Mouse (Mus musculus) erythroblast, embryonic 14.5 days (primary cell): ENCODE data around the gene 1110017D15Rik.

Source experiments
- GATA1 ChIP-seq: IDR thresholded peaks from 2 replicates; pipeline ENCODE4 v1.6.1; 2012; ENCODE audit warnings: low read length, inconsistent platforms, mixed read lengths
- TAL1 ChIP-seq: IDR thresholded peaks from 3 replicates; pipeline ENCODE4 v1.6.1; 2012; ENCODE audit warnings: low read length, inconsistent platforms, mixed read lengths

DNA sequence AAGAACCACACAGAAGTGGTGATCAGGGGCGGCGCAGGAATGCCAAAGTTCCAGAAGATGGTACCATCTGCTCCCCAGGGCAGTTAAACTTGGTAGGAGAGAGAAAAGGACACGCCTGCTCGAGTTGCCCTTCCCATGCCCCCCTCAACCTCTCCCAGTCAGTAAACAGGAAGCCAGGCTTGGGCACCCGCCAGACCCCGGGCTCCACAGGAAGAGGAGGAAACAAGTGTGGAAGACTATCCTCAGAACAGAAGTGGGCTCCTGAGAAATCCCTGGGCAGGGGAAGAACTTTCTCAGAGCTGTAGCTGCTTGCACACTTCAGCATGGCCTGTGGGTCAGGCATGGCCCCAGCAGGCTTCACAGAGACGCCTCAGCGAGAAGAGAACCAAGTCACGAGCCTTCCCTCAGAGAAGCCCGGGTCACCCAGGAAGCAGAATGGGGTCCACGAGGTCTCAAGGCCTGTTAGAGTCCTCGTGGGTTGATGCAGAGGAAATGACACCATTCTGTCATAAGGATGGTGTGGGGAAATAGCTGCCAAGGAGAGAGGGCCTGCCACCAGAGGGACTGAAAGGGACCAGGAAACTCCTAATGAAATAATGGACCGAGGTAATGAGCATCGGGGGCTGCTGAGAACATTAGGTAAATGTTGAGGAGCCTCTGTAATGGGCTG, 38.0 kb upstream of the 1110017D15Rik start:
- TF ChIP-seq TAL1, result no peak
- TF ChIP-seq GATA1, result no peak
